Mouse (Mus musculus) liver, embryonic 13.5 days (tissue): ENCODE data around the gene Gsg1l. TPM values are rescaled to one million over a fixed set of nuclear protein-coding genes. Genes with fewer than 3 reads are reported as not detected.

Source experiments
- ATAC-seq: fragments of 200-750 bp; cut with Nextera tagmentation; 2 replicates; pipeline ENCODE4 v1.8.0; 2017; ENCODE audit warnings: low read depth, mild to moderate bottlenecking, moderate number of reproducible peaks, moderate library complexity
- DNase-seq: peaks from one replicate; pipeline ENCODE4 v3.0.0; 2022
- H3K27ac ChIP-seq: fragments of 300-500 bp; sonication (generic); 2 replicates; pipeline ENCODE4 v1.5.1; 2015; ENCODE audit warnings: moderate library complexity, mild to moderate bottlenecking, inconsistent platforms
- H3K27me3 ChIP-seq: fragments of 300-500 bp; sonication (generic); 2 replicates; pipeline ENCODE4 v1.6.1; 2015; ENCODE audit warnings: mild to moderate bottlenecking, inconsistent platforms
- H3K36me3 ChIP-seq: fragments of 300-500 bp; sonication (generic); 2 replicates; pipeline ENCODE4 v1.6.1; 2015; ENCODE audit warnings: mild to moderate bottlenecking, inconsistent platforms
- H3K4me1 ChIP-seq: fragments of 300-500 bp; sonication (generic); replicated peaks from 2 replicates; pipeline ENCODE4 v1.6.1; 2015; ENCODE audit warnings: inconsistent platforms
- H3K4me2 ChIP-seq: fragments of 300-500 bp; sonication (generic); 2 replicates; pipeline ENCODE4 v1.6.1; 2015; ENCODE audit warnings: inconsistent platforms, mild to moderate bottlenecking, moderate library complexity
- H3K4me3 ChIP-seq: fragments of 300-500 bp; sonication (generic); replicated peaks from 2 replicates; pipeline ENCODE4 v1.5.1; 2015; ENCODE audit warnings: mild to moderate bottlenecking, inconsistent platforms
- H3K9ac ChIP-seq: fragments of 300-500 bp; sonication (generic); 2 replicates; pipeline ENCODE4 v1.6.1; 2015; ENCODE audit warnings: mild to moderate bottlenecking, inconsistent platforms
- H3K9me3 ChIP-seq: fragments of 300-500 bp; sonication (generic); replicated peaks from 2 replicates; pipeline ENCODE4 v1.6.1; 2016; ENCODE audit warnings: inconsistent platforms
- WGBS: fragments of 180-500 bp; shearing (Covaris S2); methylation state at CpG from one replicate; pipeline ENCODE4 v1.1.7; 2015; ENCODE audit not compliant: insufficient replicate concordance; 5-methylcytosine and 5-hydroxymethylcytosine counted together
- polyA plus RNA-seq: library from polyadenylated mRNA; unstranded; fragments of >200 nt; fragmentation: Nextera tagmentation; extraction: Ambion mirVana; gene quantifications from 2 replicates; pipeline ENCODE4 v1.2.1, GENCODE M21; 2015

The Gsg1l gene
- polyA plus RNA-seq, 1 experiment from 2014 or later, result 0.06 TPM

- no peak overlapping the region for H3K4me3 ChIP-seq
- H3K27me3 ChIP-seq, result no peaks in the 10 kb centered on the region
- 54% methylated on average over 5 of the region's 5 CpGs for WGBS
- no peaks in the 10 kb centered on the region for H3K4me1 ChIP-seq
- ATAC-seq (no peak), DNase-seq (no peak)
- no peaks in the 10 kb centered on the region for H3K9me3 ChIP-seq
- no peak overlapping the region for H3K4me2 ChIP-seq
- H3K27ac ChIP-seq, result no peak overlapping the region
- no peak overlapping the region for H3K9ac ChIP-seq
- no peaks in the 10 kb centered on the region for H3K36me3 ChIP-seq
These were observed 158.2 kb downstream of the Gsg1l start for GRCm38 (mm10) chr7:125924044-125924443.

GRCm38 (mm10) chr7:125920801-125921200, 161.4 kb downstream of the Gsg1l start:
- Histone ChIP-seq H3K27ac (no peak overlapping the region), H3K4me3 (no peak overlapping the region), H3K4me2 (no peak overlapping the region), H3K9ac (no peak overlapping the region), H3K4me1 (no peaks in the 10 kb centered on the region), H3K36me3 (no peaks in the 10 kb centered on the region), H3K27me3 (no peaks in the 10 kb centered on the region), H3K9me3 (no peaks in the 10 kb centered on the region)
- 53% methylated on average over 5 of the region's 5 CpGs for WGBS
- ATAC-seq (no peak), DNase-seq (no peak)

GRCm38 (mm10) chr7:125900386-125901161, 181.6 kb downstream of the Gsg1l start:
- Histone ChIP-seq H3K4me3 (no peak overlapping the region), H3K36me3 (no peaks in the 10 kb centered on the region), H3K4me2 (no peak overlapping the region), H3K9ac (no peak overlapping the region), H3K27me3 (no peaks in the 10 kb centered on the region), H3K27ac (no peak overlapping the region), H3K4me1 (no peaks in the 10 kb centered on the region), H3K9me3 (0 out of 2 replicates have a peak, but pooled peaks cover 3% of the 10 kb centered on the region)
- DNase-seq (no peak), ATAC-seq (no peak)
- 56% methylated on average over 13 of the region's 13 CpGs for WGBS

GRCm38 (mm10) chr7:125899916-125900315, 182.3 kb downstream of the Gsg1l start:
- ATAC-seq, result no peak
- H3K36me3 ChIP-seq, result no peaks in the 10 kb centered on the region
- no peak overlapping the region for H3K9ac ChIP-seq
- no peak for DNase-seq
- H3K4me2 ChIP-seq, result no peak overlapping the region
- no peak overlapping the region for H3K27ac ChIP-seq
- no peak overlapping the region for H3K4me3 ChIP-seq
- no peaks in the 10 kb centered on the region for H3K4me1 ChIP-seq
- 47% methylated on average over 2 of the region's 2 CpGs for WGBS
- H3K9me3 ChIP-seq, result 0 out of 2 replicates have a peak, but pooled peaks cover 3% of the 10 kb centered on the region
- H3K27me3 ChIP-seq, result no peaks in the 10 kb centered on the region

- Histone ChIP-seq H3K27ac (no peak overlapping the region), H3K4me1 (no peaks in the 10 kb centered on the region), H3K27me3 (no peaks in the 10 kb centered on the region), H3K9me3 (0 out of 2 replicates have a peak, but pooled peaks cover 3% of the 10 kb centered on the region), H3K4me3 (no peak overlapping the region), H3K36me3 (no peaks in the 10 kb centered on the region), H3K9ac (no peak overlapping the region), H3K4me2 (no peak overlapping the region)
- DNase-seq (no peak), ATAC-seq (no peak)
- WGBS, result 30% methylated on average over 7 of the region's 7 CpGs
These were observed 183.2 kb downstream of the Gsg1l start for GRCm38 (mm10) chr7:125899036-125899435.

- Histone ChIP-seq H3K4me3 (no peak overlapping the region), H3K27ac (no peak overlapping the region), H3K27me3 (no peaks in the 10 kb centered on the region), H3K9me3 (0 out of 2 replicates have a peak, but pooled peaks cover 3% of the 10 kb centered on the region), H3K9ac (no peak overlapping the region), H3K36me3 (no peaks in the 10 kb centered on the region), H3K4me1 (no peaks in the 10 kb centered on the region), H3K4me2 (no peak overlapping the region)
- ATAC-seq (no peak), DNase-seq (no peak)
- WGBS, result 58% methylated on average over 4 of the region's 4 CpGs
These were observed 185.2 kb downstream of the Gsg1l start for GRCm38 (mm10) chr7:125897059-125897458.

- no peak overlapping the region for H3K9ac ChIP-seq
- H3K27ac ChIP-seq, result no peak overlapping the region
- DNase-seq, result no peak
- no peak overlapping the region for H3K4me2 ChIP-seq
- H3K9me3 ChIP-seq, result 0 out of 2 replicates have a peak, but pooled peaks cover 3% of the 10 kb centered on the region
- no peak for ATAC-seq
- WGBS, result 75% methylated on average over 5 of the region's 5 CpGs
- no peaks in the 10 kb centered on the region for H3K4me1 ChIP-seq
- H3K27me3 ChIP-seq, result no peaks in the 10 kb centered on the region
- no peaks in the 10 kb centered on the region for H3K36me3 ChIP-seq
- no peak overlapping the region for H3K4me3 ChIP-seq
These were observed 188.6 kb downstream of the Gsg1l start for GRCm38 (mm10) chr7:125893621-125894020.

GRCm38 (mm10) chr7:125888373-125888772, 193.8 kb downstream of the Gsg1l start:
- H3K9me3 ChIP-seq, result no peaks in the 10 kb centered on the region
- H3K4me2 ChIP-seq, result no peak overlapping the region
- H3K4me1 ChIP-seq, result no peaks in the 10 kb centered on the region
- no peak overlapping the region for H3K4me3 ChIP-seq
- no peak overlapping the region for H3K9ac ChIP-seq
- no peaks in the 10 kb centered on the region for H3K36me3 ChIP-seq
- no peaks in the 10 kb centered on the region for H3K27me3 ChIP-seq
- ATAC-seq (no peak), DNase-seq (no peak)
- 63% methylated on average over 12 of the region's 12 CpGs for WGBS
- H3K27ac ChIP-seq, result no peak overlapping the region

- 53% methylated on average over 5 of the region's 5 CpGs for WGBS
- H3K9ac ChIP-seq, result no peak overlapping the region
- H3K9me3 ChIP-seq, result no peaks in the 10 kb centered on the region
- H3K27me3 ChIP-seq, result no peaks in the 10 kb centered on the region
- ATAC-seq (no peak), DNase-seq (no peak)
- H3K4me1 ChIP-seq, result no peaks in the 10 kb centered on the region
- no peak overlapping the region for H3K27ac ChIP-seq
- no peak overlapping the region for H3K4me3 ChIP-seq
- H3K36me3 ChIP-seq, result no peaks in the 10 kb centered on the region
- H3K4me2 ChIP-seq, result no peak overlapping the region
These were observed 194.4 kb downstream of the Gsg1l start for GRCm38 (mm10) chr7:125887761-125888160.

- 70% methylated on average over 4 of the region's 4 CpGs for WGBS
- Histone ChIP-seq H3K4me2 (no peak overlapping the region), H3K27ac (no peak overlapping the region), H3K4me1 (no peaks in the 10 kb centered on the region), H3K4me3 (no peak overlapping the region), H3K9me3 (no peaks in the 10 kb centered on the region), H3K36me3 (no peaks in the 10 kb centered on the region), H3K9ac (no peak overlapping the region), H3K27me3 (no peaks in the 10 kb centered on the region)
- ATAC-seq, result no peak
- DNase-seq, result no peak
These were observed 195.1 kb downstream of the Gsg1l start for GRCm38 (mm10) chr7:125887124-125887523.

GRCm38 (mm10) chr7:125886116-125886680, 196.0 kb downstream of the Gsg1l start:
- ATAC-seq (no peak), DNase-seq (no peak)
- H3K9ac ChIP-seq, result no peak overlapping the region
- H3K4me2 ChIP-seq, result no peak overlapping the region
- no peak overlapping the region for H3K27ac ChIP-seq
- H3K36me3 ChIP-seq, result no peaks in the 10 kb centered on the region
- no peak overlapping the region for H3K4me3 ChIP-seq
- no peaks in the 10 kb centered on the region for H3K27me3 ChIP-seq
- no peaks in the 10 kb centered on the region for H3K4me1 ChIP-seq
- no peaks in the 10 kb centered on the region for H3K9me3 ChIP-seq
- 52% methylated on average over 4 of the region's 4 CpGs for WGBS

- H3K27me3 ChIP-seq, result no peaks in the 10 kb centered on the region
- no peak for DNase-seq
- 43% methylated on average over 2 of the region's 2 CpGs for WGBS
- H3K4me3 ChIP-seq, result no peak overlapping the region
- no peak overlapping the region for H3K27ac ChIP-seq
- H3K9ac ChIP-seq, result no peak overlapping the region
- H3K4me1 ChIP-seq, result no peaks in the 10 kb centered on the region
- no peak overlapping the region for H3K4me2 ChIP-seq
- no peaks in the 10 kb centered on the region for H3K36me3 ChIP-seq
- 0 out of 2 replicates have a peak, but pooled peaks have one; percentile 43 for ATAC-seq
- H3K9me3 ChIP-seq, result no peaks in the 10 kb centered on the region
These were observed 199.0 kb downstream of the Gsg1l start for GRCm38 (mm10) chr7:125883232-125883631.
